Mouse (Mus musculus) olfactory bulb, adult 2 months (tissue): ENCODE results near the gene Slc25a1. TPM values are rescaled to one million over a fixed set of nuclear protein-coding genes. Genes with fewer than 3 reads are reported as not detected.
A peak's percentile ranks its signal among the peaks of the same experiment; 100 is the strongest.

Source experiments
- H3K27ac ChIP-seq: fragments of 200-500 bp; 2 replicates; pipeline ENCODE4 v1.5.1; 2012; ENCODE audit warnings: low read depth, low read length; ENCODE audit not compliant: insufficient read depth
- H3K4me1 ChIP-seq: fragments of 200-500 bp; 2 replicates; pipeline ENCODE4 v1.6.1; 2012; ENCODE audit warnings: low read length; ENCODE audit not compliant: control insufficient read depth, insufficient read depth
- H3K4me3 ChIP-seq: fragments of 200-500 bp; 2 replicates; pipeline ENCODE4 v1.5.1; 2012; ENCODE audit warnings: mild to moderate bottlenecking, low read depth, low read length, moderate library complexity; ENCODE audit not compliant: insufficient read depth
- CTCF ChIP-seq: fragments of 200-500 bp; IDR thresholded peaks from 2 replicates; pipeline ENCODE4 v1.5.1; 2012; ENCODE audit warnings: low read depth, mild to moderate bottlenecking, low read length, moderate library complexity; ENCODE audit not compliant: insufficient read depth
- POLR2A ChIP-seq: fragments of 200-500 bp; IDR thresholded peaks from 2 replicates; pipeline ENCODE4 v1.6.1; 2012; ENCODE audit warnings: mild to moderate bottlenecking, low read depth, low read length, moderate library complexity; ENCODE audit not compliant: insufficient read depth
- WGBS: fragments of 180-500 bp; shearing (Covaris S2); methylation state at CpG from one replicate; pipeline ENCODE4 v1.1.7; 2018; 5-methylcytosine and 5-hydroxymethylcytosine counted together
- polyA plus RNA-seq: library from polyadenylated mRNA; stranded (reverse); fragments of >200 nt; gene quantifications from 2 replicates; pipeline ENCODE4 v1.2.4, GENCODE M21; 2012; ENCODE audit warnings: low replicate concordance; ENCODE audit not compliant: missing spikeins, insufficient read depth, insufficient read length

Gene Slc25a1
- polyA plus RNA-seq, 1 experiment: not detected

GRCm38 (mm10) chr16:17927351-17928082 is 502 bp downstream of the Slc25a1 start:
- peak overlapping the region; percentile 77 for H3K4me3 ChIP-seq
- peaks cover 14% of the 10 kb centered on the region for H3K4me1 ChIP-seq
- peak overlapping the region; percentile 38 for H3K27ac ChIP-seq
- 1% methylated on average over 72 of the region's 72 CpGs for WGBS
- TF ChIP-seq POLR2A (no peak; the same call in 1 of the 2 replicates), CTCF (no peak)

GRCm38 (mm10) chr16:17922163-17922538 is 5.9 kb downstream of the Slc25a1 start:
- WGBS: under 1% methylated on average over 14 of the region's 14 CpGs
- no peak for TF ChIP-seq POLR2A
- TF ChIP-seq CTCF: no peak

GRCm38 (mm10) chr16:17921325-17922162 is 6.5 kb downstream of the Slc25a1 start:
- Histone ChIP-seq H3K4me3 (peak overlapping the region; percentile 67), H3K27ac (peak overlapping the region; percentile 86), H3K4me1 (0 out of 2 replicates have a peak, but pooled peaks cover 5% of the 10 kb centered on the region)
- TF ChIP-seq POLR2A (peak; percentile 80; the same call in 1 of the 2 replicates), CTCF (peak; percentile 92)
- under 1% methylated on average over 46 of the region's 47 CpGs for WGBS

More at GRCm38 (mm10) chr16:17922163-17922538, 5.9 kb downstream of the Slc25a1 start:
- Histone ChIP-seq H3K27ac (peak overlapping the region; percentile 40), H3K4me1 (peaks cover 9% of the 10 kb centered on the region; the same call in 1 of the 2 replicates), H3K4me3 (peak overlapping the region; percentile 67)

GRCm38 (mm10) chr16:17920586-17920985 is 7.4 kb downstream of the Slc25a1 start:
- 13% methylated on average over 20 of the region's 20 CpGs for WGBS
- no peak for TF ChIP-seq POLR2A
- no peak for TF ChIP-seq CTCF
- Histone ChIP-seq H3K27ac (no peak overlapping the region), H3K4me3 (no peak overlapping the region), H3K4me1 (0 out of 2 replicates have a peak, but pooled peaks cover 5% of the 10 kb centered on the region)

GRCm38 (mm10) chr16:17914307-17915249 is 13.4 kb downstream of the Slc25a1 start, which contains the start of gene Gsc2:
Gene Gsc2 (minus strand): TSS chr16:17915059.
- no peak within 1 kb of the TSS for H3K27ac ChIP-seq
- H3K4me1 ChIP-seq: peaks cover 19% of the 10 kb centered on the region
- under 1% methylated on average over 106 of the region's 106 CpGs for WGBS
- peak within 1 kb of the TSS; percentile 9 for H3K4me3 ChIP-seq
- TF ChIP-seq CTCF: no peak
- TF ChIP-seq POLR2A: no peak

- H3K4me1 ChIP-seq: peaks cover 19% of the 10 kb centered on the region
- TF ChIP-seq POLR2A (0 out of 2 replicates have a peak, but pooled peaks have one; percentile 23), CTCF (no peak)
- WGBS: under 1% methylated on average over 35 of the region's 35 CpGs
- peak within 1 kb of the TSS; percentile 47; the same call in 1 of the 2 replicates for H3K27ac ChIP-seq
- peak within 1 kb of the TSS; percentile 87 for H3K4me3 ChIP-seq
These were observed 16.9 kb downstream of the Slc25a1 start, which contains the start of gene Ess2 for GRCm38 (mm10) chr16:17911052-17911595. Gene Ess2 (minus strand): TSS chr16:17911348.

GRCm38 (mm10) chr16:17898462-17898861 is 29.6 kb downstream of the Slc25a1 start, which contains the start of the genes Dgcr2 and Tssk2:
Gene Dgcr2 (minus strand): TSS chr16:17898562.
Gene Tssk2 (plus strand): TSS chr16:17898637.
- 89% methylated on average over 14 of the region's 14 CpGs for WGBS
- no peak within 1 kb of the TSS for H3K4me3 ChIP-seq
- TF ChIP-seq CTCF: no peak
- no peak for TF ChIP-seq POLR2A
- H3K27ac ChIP-seq: no peak within 1 kb of the TSS
- no peaks in the 10 kb centered on the region for H3K4me1 ChIP-seq
